Mouse (Mus musculus) yolk sac, embryonic 10.5 days (tissue): ENCODE data around the gene Kcnh7.

Experiments
- DNase-seq: peaks from one replicate; pipeline ENCODE4 v3.0.0-alpha.2; 2017; ENCODE audit warnings: low spot score

Kcnh7 gene

GRCm38 (mm10) chr2:62646014-62646645, 538.0 kb downstream of the Kcnh7 start, which contains the start of gene Ifih1:
Gene Ifih1 (minus strand): TSS chr2:62646255.
- DNase-seq = peak; percentile 60

DNA sequence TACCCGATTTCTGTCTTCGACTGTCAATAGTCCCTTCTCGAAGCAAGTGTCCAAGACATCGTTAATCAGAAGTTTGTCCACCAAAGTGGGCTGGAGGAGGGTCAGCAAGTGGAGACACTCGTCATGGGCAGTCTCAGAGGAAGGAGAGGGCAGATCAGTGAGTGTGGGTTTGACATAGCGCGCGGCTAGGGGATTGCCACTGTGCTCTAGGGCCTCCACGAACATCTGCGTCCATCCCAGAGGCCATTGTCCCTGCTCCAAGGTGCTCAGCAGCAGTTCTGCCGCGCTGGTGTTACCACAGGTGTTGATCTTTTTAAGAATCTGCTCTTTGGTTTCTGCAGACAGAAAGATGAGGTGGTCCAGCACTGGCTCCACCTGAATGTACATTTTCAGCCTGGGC, 538.6 kb downstream of the Kcnh7 start:
- no peak for DNase-seq

DNA sequence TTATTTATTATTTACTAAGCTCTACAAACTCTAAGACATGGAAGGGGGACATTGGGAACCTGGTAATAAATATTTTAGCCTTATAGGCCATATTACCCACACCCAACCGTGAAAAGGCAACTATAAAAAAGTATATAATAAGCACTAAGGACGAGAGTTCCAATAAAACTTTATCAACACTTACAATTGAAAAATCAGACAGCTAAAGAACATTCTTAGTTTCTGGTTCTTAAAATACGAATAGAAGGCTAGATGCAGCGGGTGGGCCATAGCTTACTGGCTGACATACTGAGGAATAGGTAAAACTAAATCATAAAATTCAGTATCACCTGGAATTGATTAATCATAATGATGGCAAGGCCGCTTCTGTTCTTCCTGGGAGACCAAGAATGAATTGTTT, 539.2 kb downstream of the Kcnh7 start:
- DNase-seq = no peak
